Mouse (Mus musculus) stomach, postnatal 0 days (tissue): ENCODE measurements around the gene Ak8.

Source experiments
- CTCF ChIP-seq: IDR thresholded peaks from 2 replicates; pipeline ENCODE4 v1.5.1; 2016; ENCODE audit warnings: antibody characterized with exemption, low read depth, mild to moderate bottlenecking, moderate library complexity
- EP300 ChIP-seq: optimal IDR thresholded peaks from 2 replicates; pipeline ENCODE3; 2016; ENCODE audit warnings: antibody characterized with exemption

GRCm38 (mm10) chr2:28746682-28747332 lies 46.8 kb downstream of the Ak8 start:
- TF ChIP-seq CTCF (no peak), EP300 (no peak)
